Mouse (Mus musculus) testis, postnatal 10 days (tissue): ENCODE measurements around the gene Chrna5.
A peak's percentile ranks its signal among the peaks of the same experiment; 100 is the strongest.
"Not testable (repeated sequence)": the region's sequence is repeated elsewhere in the genome, so short reads cannot be mapped to it uniquely, and the experiment has no call there.

Experiments used
- DNase-seq: peaks from one replicate; pipeline ENCODE4 v3.0.0; 2021; ENCODE audit warnings: low spot score

Gene Chrna5

GRCm38 (mm10) chr9:54980674-54981073 lies at the start of gene Chrna5:
Gene Chrna5 (plus strand): TSS chr9:54980880.
- DNase-seq, result no peak

GRCm38 (mm10) chr9:54931765-54932164 lies 48.9 kb upstream of the Chrna5 start:
- DNase-seq, result no peak

DNA sequence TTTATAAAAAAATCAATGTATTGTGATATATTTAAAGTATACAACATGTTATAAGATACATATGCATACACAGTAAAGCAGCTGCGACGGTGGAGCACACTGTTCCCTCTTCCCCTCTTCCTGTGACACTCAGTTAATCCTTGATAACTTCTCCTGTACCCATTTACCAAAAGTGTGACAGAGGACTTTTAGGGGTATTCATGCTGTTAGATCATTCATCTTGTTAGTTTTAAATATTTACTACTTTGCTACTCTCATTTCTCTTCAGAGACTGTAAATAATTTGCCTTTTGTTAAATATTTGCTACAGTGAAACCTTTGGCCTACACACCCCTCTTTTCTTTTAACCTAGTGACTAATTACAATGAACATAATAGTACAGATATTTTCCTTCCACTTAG lies 48.3 kb upstream of the Chrna5 start:
- DNase-seq, result no peak

DNA sequence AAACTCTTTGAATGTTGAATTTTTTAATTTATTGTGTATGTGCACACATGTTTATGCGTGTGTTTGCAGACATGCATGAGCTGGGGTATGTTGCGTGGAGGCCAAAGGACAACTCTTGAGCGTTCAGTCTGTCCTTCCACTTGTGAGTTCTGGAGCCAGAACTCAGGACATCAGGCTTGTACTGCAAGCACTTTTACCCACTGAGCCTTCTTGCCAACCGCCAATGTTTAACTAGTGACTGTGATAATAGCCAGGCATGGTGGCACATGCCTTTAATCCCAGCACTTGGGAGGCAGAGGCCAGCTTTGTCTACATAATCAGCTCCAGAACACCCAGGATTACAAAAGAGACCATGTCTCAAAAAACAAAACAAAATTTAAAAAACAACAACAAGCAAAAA lies 38.6 kb upstream of the Chrna5 start:
- DNase-seq, result no peak

- no peak for DNase-seq
Measured at GRCm38 (mm10) chr9:54944467-54944866, 36.2 kb upstream of the Chrna5 start.

DNA sequence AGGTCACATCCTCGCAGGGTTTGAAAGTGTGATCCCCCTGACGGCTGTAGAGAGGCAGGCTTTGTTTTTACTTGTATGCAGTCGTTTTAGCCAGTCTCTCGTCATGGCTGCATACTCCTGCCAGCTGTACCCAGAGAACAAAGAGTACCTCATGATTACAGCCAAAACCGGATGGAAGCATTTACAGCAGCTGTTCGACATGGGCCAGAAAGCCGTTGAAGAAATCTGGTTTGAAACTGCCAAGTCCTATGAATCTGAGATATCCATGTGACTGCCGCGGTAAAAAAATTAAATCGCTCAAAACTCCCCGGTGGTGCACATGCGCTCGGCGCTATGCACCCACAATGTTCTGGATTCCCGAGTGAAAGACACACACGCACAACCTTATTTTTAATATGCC lies 34.4 kb upstream of the Chrna5 start:
- no peak for DNase-seq

DNA sequence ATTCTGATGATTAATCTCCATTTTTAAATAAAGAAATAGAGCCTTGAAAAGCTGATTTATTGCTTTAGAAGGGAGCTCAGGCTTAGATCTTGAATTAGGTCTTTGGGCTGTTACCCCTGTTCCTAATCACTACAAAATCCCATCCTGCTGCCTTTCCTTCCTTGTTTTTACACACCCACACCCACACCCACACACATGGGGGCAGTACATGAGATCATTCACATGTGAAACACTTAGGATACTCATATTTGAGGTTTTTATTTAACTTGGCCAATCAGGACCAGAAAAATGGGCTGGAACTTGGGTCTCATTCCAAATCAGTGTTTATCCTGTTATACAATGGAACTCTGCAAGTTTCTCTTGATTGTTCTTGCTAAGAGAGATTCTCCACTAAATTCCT lies 31.2 kb upstream of the Chrna5 start:
- DNase-seq, result no peak

DNA sequence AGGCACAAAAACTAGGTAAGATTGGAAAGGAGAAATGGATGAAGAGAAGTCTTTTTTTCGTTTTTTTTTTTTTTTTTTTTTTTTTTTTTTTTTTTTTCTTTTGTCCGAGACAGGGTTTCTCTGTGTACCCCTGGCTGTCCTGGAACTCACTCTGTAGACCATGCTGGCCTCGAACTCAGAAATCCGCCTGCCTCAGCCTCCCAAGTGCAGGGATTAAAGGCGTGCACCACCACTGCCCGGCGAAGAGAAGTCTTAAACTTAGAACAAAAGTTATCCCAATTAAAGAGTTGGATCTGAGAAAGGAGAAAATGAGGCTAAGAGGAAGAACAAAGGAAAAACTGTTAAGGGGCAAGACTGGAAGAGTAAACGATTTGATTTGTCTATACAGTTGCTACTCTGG lies 30.5 kb upstream of the Chrna5 start:
- not testable (repeated sequence) for DNase-seq

DNA sequence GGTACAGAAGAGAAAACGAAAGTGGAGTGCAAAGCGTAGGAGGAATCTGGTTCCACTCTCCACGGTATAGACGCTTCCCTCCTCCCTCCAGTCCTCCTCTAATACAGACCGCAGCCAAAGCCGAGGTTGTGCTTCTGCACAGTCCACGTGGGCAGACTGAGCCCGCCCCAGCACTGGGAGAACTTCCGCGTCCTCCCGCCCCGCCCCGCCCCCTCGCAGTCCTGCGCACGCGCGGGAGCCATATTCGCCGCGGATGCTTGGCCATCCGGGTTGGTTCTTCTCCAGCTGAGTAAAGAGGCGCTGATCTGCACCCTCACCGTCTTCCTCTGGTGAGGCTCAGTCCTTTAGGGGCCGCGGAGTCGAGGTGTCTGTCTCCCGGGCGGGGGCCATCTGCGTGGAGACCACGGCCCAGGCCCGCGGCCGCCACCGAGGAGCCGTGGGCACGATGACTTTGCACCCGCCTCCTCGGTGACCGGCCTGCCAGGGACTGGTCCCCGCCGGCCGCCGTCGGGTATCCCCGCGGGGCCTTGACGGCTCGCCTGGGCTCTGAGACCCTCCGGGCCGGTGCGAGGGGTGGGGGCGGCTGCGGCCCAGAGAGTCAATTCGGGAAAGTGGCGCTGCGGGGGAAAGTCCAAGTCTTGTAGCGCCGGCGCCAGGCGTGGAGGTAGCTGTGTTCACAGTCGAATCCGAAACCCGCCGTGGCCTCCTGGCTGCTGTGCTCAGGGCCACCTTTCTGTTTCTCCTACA lies 29.9 kb upstream of the Chrna5 start, which contains the start of the genes Psma4 and AY074887:
Gene Psma4, plus strand, starts transcription at position 216 of the 747 bp plus-strand sequence.
Gene AY074887, minus strand, starts transcription at position 424 of the 747 bp plus-strand sequence.
- DNase-seq, result peak; percentile 96

- DNase-seq, result no peak
Measured at GRCm38 (mm10) chr9:54961059-54961458, 19.6 kb upstream of the Chrna5 start.

DNA sequence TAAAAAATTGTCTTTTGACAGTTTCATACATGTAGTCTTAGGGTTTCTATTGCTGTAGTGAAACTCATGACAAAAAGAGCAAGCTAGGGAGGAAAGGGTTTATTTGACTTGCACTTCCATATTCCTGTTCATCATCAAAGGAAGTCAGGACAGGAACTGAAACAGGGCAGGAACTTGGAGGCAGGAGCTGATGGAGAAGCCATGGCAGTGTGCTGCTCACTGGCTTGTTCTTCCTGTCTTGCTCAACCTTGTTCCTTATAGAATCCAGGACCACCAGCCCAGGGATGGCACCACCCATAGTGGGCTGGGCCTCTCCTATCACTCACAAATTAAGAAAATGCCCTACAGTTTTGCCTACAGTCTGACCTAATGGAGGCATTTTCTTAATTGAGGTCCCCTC lies 17.0 kb upstream of the Chrna5 start:
- DNase-seq, result no peak

DNA sequence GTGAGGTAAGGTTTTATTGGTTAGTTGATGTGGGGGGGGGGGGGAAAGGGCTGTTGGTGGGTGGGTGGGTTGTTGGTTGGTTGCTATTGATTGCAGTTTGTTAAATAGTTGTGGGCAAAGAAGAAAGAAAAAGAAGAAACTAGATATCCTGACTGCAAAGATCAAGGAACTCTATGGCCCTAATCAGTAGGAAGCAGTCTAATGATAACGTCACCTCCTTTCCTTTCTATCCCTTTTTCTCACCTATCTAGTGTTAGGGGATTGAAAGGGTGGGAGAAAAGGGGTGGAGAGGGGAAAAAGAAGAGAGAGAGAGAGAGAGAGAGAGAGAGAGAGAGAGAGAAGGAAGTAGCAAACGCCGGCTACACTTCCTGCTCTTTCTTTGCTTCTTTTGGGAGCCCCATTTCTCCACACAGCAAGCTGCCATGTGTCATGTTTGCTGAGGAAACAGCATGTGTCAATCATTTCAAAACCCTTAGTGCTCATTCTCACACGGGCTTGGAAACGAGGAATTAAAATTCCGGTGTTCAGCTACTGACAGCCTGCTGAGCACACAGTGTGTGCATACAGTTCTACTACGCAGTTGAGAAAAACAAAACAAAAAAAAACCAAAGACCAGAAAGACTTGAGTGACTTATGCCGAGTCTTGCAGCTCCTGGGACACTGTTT lies 10.6 kb upstream of the Chrna5 start:
- DNase-seq, result no peak

DNA sequence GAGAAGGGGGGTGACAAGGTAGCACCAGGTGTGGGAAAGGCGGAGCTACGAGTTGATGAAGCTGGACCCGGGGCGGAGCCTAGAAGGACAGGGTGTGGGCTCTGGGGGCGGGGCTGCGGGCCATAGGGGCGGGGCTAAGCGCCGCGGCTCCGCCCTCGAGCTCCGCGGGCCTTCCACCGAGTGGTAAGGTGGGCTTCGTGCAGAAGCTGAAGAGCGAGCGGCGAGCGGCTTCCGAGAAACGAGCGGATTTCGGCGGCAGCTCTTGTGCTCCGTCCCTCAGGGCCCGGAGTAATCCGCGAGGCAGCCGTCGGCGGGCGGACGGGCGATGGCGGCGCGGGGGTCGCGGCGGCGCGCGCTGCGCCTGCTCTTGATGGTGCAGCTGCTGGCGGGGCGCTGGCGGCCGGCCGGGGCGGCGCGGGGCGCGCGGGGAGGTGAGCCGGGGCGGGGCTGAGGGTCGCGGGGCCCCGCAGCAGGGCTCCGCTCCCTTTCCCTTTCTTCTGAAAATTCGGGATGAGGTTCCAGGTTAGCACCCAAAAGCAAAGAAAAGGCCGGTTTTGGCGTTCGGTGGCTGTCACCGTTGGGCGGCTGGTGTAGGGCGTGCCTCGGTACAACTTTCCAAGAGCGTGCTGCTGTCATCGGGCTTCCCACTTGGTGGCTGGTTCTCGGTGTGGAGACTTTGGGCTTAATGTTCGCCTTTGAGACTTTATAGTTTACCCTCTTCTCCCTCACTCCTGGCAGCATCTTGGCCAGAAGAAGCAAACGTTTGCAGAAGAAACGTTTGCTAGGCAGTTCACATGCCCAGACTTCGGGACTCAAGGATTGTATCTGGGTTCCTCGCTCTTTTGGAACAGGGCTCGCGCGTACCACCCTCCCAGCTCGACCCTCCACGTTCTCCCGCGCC lies 861 bp downstream of the Chrna5 start:
- peak; percentile 61 for DNase-seq

GRCm38 (mm10) chr9:54982401-54982800 lies 1.7 kb downstream of the Chrna5 start:
- no peak for DNase-seq

DNA sequence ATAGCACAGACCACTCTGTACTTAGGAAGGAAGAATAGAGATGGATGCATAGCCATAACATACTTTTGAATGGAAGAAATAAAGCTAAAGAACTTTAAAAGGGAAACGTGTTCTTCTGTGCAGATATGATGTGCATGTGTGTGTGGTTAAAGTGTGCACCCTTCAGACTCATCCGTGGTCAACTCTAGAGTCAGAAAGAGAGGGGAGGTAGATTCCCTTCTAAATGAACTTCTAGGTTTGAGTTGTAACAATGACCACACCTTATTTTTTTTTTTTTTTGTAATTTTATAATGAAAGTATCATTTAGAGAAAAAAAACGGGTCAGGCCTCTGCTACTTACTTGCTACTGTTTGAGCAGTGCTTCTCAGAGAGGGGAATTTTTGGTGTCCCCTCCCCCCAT lies 9.7 kb downstream of the Chrna5 start:
- DNase-seq, result no peak

DNA sequence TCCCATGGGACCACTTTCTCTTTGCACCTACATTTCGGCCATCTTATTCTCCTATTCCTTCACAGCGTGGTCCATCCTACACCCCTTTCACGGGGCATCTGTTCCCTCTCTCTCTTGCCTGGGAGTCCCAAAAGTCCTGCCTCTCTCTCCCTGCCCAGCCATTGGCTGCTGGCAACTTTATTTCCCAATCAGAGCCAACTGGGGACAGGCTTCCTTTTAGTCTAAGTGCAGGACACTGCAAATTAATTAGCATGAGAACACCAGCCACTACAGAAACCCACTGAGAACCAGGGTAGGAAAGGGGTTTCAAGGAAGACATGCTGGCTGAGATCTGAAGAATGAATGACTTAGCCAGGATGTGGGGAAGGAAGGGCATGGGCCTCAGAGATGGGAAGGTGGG lies 13.7 kb downstream of the Chrna5 start:
- no peak for DNase-seq

GRCm38 (mm10) chr9:54995645-54996044 lies 15.0 kb downstream of the Chrna5 start:
- DNase-seq, result no peak

GRCm38 (mm10) chr9:55003609-55004008 lies 22.9 kb downstream of the Chrna5 start:
- no peak for DNase-seq

GRCm38 (mm10) chr9:55009692-55010091 lies 29.0 kb downstream of the Chrna5 start:
- no peak for DNase-seq

DNA sequence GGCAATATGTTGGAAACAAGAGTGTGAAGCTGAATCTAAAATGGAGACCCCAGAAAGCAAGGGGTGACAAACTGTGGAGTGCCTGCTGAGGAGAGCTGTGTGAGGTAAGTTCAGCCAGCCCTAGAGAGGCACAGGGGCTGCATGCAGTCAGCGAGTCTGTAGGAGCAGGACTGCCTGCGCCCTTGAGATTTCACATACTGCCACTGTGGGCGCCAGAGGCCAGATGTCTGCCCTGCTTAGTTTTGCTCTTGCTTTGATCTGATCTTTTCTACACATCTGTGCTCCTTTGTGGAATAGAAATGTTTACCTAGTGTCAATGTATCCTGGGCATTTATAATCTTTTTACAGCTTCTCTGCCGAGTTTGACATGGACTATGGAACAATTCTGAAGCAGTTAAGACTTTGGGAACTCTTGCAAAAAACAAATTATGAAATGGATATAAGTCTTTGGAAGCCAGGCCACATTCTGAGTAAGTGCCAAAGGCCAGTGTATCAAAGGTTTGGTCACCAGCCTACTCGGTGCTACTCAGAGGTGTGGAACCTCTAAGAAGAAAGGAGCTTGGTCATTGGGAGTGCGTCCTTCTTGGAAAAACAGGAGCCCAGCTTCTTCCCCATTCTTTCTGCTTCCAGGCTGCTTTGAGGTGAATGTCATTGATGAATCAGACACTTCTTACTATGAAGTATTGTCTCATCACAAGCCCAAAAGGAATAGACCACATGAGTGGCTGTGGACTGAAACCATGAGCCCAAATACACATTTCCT lies 30.1 kb downstream of the Chrna5 start:
- no peak for DNase-seq

DNA sequence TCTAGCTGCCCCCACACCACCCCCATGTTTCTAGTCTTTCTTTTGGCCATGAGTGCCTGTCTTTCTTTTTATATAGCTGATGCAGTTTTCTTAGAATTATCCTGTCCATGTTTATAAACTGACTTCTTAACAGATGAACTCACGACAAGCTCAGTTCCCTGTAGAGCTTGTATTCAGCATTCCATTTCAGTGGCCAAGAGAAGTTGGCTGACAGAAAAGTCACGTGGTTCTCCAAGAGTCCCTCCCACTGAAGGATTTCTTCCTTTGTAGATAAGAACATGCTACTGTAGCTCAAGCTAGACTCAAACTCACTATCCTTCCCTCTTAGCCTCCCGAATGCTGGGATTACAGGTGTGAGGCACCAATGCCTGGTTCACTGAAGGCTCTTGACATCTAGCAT lies 36.2 kb downstream of the Chrna5 start:
- DNase-seq, result no peak

- no peak for DNase-seq
Measured at GRCm38 (mm10) chr9:55023326-55023725, 42.6 kb downstream of the Chrna5 start.
